Mouse (Mus musculus) adrenal gland, postnatal 14 days (tissue): ENCODE data around the gene Gse1. TPM values are rescaled to one million over a fixed set of nuclear protein-coding genes. Genes with fewer than 3 reads are reported as not detected.

ENCODE experiments used
- DNase-seq: peaks from one replicate; pipeline ENCODE4 v3.0.0; 2021; ENCODE audit warnings: mixed read lengths
- total RNA-seq: library from RNA; stranded (reverse); gene quantifications from 2 replicates; pipeline ENCODE4 v1.2.3, GENCODE M21; 2021

The Gse1 gene
- total RNA-seq, 1 experiment from 2014 or later = 29.9 TPM

DNA sequence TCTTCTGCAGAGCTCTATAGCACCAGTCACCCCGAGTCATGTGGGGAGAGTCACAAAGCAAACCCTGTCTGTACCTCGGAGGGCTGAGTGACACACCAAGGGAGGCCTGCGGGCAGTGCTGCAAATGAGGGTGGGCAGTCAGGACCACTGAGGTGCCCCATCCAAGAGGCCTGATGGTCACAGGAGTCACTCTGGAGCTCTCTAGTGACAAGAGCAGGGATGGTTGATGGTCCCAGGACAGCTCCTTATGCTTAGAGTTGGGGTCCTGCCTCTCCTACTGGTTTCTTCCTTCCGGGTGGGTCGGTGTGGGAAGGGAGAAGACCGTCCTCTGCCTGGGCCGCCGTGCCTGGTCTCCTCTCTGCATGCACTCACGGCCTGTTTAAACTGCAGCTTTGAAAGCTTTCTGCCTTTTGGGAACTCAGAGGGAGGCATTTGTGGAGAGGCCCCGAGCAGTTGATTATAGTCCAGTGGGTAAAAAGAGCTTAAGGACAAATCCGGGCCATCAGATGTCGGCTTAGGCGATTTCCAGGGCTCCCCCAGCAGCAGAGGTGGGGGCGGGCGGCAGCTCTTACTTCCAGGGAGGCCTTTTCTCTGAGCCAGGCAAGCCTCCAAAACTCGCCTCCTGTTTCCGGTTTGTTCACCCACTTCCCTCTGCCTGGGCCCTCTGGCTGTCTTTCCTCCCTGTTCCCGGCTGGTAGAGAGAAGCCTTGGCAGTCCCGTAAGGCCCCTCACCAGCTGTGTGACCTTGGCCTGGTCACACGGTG is 198.5 kb downstream of the Gse1 start:
- peak; percentile 79 for DNase-seq

DNA sequence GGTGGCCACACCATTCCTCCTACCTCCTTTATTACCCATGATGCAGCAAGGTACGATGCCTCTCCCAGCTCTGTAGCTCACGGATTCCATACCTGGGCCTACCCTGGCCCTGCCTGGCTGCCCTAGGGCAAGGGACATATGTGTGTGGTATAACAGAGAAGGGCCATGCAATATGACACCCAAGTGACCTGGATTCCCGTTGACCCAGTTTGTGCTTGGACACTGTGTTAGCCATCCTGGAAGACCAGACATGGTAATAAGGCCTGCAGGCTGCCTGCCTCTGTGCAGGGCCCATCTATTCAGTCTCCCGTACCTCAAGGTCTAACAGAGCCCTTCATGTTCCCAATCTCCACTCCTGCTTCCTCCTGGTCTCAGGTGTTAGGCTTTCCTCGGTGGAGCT is 200.2 kb downstream of the Gse1 start:
- DNase-seq = no peak

DNA sequence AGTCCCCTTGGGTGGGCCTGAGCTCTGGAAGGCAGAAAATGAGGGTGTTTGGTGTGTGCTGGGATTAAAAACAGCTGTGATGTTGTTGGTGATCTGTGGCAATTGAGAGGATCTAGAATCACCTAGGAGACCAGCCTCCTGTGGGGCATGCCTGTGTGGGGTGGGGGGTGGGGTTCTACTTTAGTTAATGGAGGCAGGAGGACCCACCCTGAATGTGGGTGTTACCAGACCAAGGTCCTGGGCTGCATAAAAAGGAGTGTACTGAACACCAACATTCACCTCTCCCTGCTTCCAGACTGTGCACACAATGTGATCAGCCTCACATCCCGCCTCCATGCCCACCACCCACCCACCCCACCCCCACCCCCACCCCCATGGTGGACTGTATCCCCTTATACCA is 200.9 kb downstream of the Gse1 start:
- DNase-seq = no peak

DNA sequence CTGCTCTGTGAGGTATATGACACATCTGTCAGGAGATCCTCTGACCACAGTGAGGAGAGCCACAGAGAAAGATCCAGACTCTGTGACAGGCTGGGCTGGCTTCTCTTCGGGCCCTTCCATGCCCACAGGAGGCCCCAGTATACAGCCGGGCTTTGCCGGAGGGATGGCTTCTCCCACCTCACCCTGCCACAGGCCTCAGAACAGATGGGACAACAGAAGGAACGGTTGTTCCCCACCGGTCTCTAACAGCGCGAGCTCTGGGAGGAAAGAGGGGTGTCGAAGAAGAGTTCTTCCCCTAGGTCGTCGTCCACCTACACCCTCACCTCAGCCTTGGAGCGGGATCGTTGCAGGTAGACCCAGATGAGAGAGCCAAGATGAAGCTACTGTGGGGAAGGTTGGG is 202.8 kb downstream of the Gse1 start:
- DNase-seq = no peak

DNA sequence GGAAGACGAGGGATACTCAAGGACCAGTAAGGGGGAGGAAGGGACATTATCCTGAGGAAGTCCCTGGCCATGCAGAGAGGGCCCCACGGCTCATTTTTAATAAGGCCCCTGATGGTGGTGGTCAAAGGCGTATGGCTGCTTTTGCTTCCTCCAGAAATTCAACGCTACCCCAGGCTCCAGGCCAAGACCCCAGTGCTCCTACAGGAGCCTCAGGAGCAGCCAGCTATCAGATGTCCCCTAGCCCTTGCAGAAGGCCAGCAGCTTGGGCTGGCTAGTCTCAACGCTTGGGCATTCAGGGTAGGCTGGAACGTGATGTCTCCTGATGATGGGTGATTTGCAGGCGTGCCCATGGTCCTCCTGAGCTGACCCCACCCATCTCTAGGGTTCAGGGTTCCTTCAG is 204.2 kb downstream of the Gse1 start:
- DNase-seq = no peak

DNA sequence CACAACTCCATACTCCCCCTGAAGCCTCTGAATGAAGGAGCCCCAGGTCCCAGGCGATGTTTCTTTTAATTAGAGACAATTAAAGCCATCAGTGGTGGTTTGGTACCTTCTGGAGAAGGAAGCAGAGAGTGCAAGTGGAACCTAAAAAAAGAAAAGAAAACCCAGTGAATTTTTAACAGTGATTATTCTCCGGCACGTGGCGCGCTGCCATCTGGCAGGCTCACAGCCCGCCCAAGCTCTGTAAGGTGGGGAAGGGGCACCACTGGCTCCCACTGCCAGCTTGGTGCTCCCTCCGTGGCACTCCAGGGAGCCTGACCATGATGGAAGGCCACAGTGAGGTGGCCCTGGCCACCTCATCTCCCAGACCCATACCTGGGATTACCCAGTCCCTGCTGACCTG is 204.9 kb downstream of the Gse1 start:
- no peak for DNase-seq

DNA sequence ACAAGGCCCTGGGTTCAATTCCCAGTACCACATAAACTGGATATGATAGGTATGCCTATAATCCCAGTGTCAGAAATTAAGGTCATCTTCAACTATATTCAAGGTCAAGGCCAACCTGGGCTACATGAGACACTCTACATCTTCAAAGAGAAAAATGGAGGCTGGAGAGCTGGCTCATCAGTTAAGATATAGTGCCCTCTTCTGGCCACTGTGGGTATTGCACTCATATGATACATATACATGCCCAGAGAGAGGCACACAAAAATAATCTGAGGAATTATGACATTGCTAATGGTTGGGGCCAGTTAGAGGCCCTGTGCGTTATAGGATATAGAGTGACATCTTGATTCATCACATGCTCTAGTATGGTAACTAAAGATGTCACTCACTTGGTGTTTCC is 205.5 kb downstream of the Gse1 start:
- DNase-seq = no peak

DNA sequence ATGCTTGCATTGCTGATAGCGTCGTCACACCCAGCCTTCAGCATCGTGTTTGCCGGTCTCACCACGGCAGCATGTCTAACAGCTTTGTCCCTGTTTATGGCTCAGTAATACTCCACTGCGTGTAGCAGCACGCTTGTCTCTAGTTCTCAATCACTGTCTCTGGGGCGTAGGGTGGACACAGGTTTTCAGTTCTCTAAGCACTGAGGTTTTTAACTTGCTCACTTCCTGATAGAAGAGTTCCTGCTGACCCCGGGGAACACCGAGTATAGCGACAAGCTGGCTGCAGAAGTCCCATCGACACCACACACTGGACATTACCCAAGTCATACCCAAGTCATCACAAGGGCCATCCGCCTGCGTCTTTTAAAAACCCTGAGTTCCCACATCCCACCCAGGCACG is 207.5 kb downstream of the Gse1 start:
- DNase-seq = no peak

DNA sequence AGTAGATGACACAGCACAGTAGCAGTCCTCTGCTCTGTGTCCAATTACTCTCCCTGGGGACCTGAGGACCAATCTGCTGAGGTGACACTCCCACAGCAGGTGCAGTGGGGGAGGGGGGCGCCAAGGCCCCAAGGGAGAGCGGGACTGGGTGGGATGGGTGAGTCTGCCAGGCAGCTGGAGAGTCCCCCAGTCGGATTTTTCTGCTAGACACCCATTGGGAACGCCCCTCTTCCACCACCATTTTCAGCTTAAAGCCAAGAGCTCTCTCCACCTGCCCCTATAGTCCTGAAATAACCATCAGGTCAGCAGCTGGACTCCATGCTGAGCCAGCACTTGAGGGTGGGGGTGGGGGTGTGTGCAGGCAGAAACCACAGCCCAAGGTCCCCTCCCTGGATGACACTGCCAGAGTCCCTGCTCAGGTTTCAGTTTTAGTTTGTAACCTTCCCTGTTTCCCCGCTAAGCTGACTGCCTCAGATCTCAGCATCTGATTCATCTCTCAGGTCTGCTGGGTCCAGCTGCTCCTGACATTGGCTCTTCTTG is 208.3 kb downstream of the Gse1 start:
- DNase-seq = peak; percentile 56

DNA sequence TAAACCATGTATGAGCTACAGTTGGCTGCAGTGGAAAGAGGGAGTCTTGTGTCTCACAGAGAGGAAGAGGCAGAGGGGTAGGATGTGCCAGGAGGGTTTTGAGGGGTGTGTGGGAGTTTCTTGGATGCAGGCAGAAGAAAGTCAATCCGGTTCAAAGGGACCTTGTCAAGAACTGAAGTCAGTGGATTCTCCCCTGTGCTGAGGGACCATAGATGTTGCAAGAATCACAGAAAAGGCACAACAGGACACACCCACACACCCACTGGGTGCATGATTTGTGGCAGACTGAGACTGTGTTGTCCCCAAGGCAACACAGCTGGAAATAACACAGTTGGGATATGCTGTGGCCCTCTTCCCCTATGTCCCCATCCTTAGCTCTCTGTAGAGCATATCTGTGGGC is 209.0 kb downstream of the Gse1 start:
- no peak for DNase-seq

DNA sequence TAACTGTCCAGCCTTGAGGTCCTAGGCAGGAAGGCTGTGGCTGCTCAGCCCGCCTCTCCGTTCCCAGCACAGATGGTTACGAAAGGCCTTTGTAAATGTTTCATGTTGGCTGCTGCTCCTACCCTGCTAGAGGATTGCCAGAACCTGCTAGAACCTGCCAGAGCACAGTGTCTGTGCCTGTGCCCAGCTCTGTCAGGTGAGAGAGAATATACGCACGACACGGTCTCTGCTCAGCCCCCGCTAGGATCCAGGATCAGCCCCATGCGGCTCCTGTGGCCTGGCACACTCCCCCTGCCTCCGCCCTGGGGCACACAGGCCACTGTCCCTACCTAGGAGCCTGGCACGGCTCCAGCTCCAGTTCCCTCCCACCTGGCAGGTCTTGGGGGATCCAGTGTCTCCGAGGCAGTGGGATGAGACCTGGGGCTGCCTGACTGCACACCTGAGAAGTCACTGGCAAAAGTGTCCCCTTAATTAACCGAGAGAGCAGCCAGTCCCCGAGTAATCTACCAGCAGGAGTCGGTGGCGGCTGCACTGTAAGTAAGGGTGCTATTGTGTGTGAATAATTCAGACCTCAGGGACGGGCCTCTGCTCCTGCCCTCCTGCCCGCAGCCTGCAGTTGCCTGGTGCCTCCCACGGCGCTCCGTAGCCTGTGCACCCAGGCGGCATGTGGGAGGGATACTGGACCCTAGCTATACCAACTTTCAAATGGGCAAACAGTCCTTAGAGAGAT is 209.6 kb downstream of the Gse1 start:
- DNase-seq = peak; percentile 68

DNA sequence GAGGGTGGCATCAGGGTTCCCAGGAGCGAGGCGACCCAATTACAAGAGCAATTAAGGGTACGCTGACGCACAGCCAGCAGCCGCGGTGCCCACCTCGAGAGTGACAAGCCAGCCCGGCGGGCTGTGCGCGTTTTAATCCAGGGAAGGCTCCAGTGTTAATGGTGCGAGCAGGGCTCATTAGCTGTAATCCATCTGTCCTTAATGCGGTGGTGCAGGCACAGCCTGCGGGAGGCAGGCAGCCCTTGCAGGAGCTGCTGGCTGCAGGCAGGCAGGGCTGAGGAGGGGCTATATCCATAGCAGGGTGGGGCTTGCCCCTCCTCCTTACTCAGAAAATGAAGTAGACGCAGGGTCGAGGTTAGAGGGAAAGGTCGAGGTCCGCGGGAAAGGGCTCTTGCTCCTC is 211.1 kb downstream of the Gse1 start:
- no peak for DNase-seq

DNA sequence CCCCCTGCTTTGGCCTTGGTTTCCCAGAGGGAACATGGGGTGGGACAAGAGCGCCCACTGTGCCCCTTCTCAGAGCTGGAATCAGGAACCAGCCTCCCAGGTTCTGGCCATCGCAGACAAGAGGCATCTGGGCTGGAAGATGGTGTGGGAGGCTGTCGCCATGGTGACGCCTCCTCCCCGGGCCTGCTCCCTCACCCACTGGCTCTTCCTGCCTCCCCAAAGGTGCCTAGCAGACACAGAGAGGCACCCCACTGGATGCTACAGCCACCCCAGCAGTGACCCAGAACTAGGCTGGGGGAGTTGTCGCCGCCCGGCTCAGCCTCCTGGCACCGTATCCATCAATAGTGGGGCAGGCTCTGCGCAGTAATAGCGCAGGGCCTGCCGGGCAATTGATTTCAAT is 212.5 kb downstream of the Gse1 start:
- DNase-seq = no peak

DNA sequence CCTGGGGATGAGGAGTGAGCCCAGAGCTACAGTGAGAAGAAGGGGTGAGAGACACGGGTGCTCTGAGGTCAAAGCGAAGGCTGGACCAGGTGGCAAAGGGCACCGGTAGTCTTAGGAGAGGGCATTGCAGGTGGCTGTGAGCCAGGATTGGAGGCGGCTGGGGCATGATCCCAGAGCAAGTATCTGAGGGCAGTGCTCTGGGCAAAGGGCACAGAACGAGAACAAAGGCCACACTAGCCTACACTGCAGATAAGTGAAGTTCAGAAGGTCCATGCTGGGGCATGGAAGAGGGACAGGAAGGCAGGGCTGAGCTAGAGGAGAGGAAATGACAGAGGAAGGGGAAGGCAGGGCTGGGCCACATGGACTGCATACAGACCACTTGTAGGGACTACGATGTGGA is 213.4 kb downstream of the Gse1 start:
- DNase-seq = no peak

DNA sequence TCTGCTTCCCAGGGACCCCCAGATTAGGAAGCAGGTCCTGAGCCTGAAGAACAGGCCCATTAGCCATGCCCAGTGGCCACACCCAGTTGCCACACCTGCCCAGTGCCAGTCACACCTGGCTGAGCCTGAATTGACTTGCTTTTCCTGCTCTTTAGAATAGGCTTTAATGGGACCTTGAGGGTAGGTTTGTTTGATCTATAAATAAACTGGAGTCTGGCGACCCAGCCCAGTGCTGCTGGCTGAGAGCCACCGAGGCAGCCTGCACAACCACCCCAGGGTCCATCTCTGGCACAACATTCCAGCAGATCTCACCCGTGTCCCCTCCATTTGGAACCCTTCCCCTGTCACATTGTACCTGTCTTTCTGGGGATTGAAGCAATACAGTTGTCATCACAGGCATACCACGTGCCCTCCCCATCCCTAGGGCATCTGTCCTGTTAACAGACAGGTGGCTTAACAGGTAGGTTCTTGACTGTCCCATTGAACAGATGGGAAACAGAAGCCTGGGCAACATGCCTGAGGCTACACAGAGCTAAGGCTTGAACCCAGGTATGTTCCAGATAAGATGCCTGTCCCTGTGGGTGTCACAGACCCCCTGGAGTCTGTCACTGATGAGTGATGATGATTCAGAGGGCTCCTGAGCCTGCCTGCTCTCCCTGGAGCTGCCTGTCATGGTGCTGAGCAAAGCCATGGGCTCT is 214.2 kb downstream of the Gse1 start:
- DNase-seq = no peak

DNA sequence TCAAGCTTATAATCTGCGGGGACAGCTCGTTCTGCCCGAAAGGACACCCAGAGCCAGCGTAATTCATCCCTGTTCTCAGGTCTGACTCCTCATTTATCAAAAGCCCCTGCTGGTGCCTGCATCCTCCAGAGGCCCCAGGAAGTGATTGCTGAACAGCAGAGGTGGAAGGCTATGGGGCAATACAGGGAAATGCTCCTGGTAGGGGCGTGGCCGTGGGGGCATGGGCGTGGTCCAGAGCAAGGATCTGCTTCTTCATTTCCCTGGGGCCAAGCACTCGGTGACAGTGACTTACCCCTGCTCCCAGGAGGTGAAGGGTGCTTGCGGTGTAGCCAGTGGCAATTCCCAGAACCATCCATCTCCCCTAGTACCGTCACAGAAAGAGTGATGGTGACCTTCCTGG is 217.0 kb downstream of the Gse1 start:
- DNase-seq = peak; percentile 41

DNA sequence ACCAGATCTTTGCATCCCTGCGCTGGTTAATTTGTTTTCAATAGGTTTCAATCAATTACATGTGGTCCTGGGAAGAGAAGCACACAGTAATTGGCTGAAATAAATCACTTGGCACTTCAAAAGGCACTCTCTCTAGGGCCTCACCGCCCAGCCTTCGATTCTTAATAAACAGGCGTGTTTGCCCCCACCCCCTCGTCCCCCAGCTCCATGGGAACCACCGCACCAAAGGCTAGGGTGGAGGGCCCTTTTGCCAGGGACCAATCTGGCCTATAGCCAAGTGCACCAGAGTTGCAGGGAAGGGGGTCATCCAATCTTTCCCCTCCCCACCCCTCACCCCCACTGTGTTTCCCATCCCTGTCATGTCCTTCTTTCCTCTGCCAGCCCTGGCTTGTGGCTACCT is 219.9 kb downstream of the Gse1 start:
- DNase-seq = no peak

DNA sequence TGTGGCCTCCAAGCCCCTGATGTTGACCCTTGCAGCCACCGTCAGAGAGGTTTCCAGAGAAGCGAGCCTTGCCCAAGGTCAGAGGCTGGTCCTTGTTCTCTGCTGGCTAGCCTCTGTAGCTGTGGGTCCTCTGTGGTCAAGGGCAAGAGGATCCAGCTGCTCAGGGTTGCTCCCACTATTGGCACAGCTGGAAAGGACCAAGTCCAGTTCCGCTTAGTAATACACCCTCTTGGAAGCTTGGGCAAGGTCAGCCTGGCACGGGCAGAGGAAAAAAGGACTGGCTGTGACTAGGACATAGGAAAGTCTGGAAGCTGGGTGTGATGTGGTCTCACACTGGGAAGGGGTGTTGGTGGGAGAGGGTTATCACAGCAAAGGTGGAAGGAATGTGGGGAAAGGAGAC is 220.9 kb downstream of the Gse1 start:
- peak; percentile 83 for DNase-seq

DNA sequence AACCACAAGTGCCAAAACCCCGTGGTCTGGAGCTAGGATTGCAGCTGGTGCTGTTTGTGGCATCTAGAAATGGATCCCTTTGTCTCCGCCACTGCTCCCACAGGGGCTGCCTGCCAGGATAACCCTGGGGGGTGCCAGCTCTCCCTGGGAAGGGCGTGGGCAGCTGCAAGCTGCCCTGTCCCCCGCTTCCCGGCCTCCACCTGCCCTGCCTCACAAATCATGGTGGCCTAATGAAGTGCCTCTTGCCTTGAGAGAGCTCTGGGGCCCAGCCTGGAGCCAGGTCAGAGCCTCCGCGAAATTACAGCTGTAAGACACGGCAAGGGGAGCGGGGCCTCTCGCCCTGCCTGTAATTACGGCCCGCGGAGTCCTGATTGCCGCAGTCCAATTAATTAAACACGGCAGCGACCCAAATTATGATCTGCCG is 221.4 kb downstream of the Gse1 start:
- DNase-seq = peak; percentile 52

DNA sequence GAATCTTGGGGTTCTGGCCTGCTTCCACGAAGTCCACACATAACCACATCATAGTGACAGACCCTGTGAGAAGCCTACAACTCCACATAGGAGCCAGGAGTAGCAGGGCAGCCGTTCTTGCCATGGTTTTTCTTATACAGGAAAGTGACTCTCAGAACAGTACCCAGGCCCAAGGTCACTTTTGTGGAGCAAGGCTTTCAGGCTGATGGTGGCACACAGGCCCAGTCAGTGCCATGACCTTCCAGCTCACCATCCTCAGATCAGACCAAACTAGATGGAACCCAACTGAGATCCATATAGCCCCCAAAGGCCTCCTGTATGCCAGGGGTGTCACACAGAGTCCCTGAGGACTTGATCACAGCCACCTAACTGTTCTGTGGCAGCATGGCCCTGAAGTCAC is 223.9 kb downstream of the Gse1 start:
- no peak for DNase-seq

DNA sequence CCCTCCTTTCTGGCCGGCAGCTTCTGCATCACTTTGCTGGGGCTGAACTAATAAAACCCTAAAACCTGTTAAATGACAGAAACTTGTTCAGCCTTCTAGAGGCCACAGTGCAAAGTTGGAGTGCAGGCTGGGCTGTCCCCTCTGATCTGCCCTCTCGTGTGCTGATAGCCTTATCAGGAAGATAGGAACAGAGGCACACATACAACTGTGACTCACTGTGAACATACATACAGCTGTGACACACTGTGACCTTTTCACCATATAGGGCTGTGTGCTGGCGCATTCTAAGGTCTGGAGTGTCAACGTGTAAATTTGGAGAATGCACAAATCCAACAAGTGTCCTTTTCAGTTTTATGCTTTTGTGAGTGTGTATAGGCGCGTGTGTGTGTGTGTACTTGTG is 226.1 kb downstream of the Gse1 start:
- no peak for DNase-seq

DNA sequence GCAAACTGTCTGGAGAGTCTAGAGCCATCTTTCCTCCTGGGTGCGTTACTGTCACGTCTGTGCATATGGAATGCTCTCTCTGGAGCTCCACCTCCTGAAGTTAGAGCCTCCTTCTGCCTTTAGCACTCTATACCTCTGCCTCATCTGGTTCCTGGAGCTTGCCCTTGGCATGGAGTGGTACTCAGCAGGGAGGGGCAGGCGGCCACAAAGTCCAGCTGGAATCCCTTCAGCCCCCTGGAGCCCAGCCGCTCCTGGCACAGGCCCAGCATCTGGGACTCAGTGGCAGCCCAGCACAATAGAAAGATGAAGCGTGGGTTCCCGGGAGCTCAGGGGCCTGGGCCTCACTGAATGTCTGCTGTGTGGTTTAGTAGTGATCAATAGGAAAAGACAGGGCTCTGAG is 232.1 kb downstream of the Gse1 start:
- no peak for DNase-seq

DNA sequence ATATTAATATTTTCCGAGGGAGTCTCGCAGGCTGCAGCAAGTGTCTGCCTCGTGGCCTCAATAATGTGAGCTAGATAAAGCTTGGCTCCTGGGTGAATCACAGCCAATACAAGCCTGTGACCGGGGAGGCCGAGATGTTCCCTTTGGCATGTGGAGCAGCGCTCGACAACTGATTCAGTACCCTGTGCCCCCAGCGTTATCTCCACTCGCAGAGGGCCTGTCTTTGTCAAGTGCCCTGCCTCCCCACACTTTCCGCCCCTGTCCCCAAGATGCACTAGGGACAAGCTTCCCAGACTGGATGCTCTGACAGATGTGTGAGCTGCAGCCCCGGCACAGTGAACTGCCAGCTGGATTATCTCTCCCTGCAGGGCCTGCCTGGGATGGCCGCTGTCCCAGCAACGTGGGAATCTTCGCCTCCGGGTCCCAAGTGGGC is 233.9 kb downstream of the Gse1 start:
- no peak for DNase-seq
